Mouse (Mus musculus) lung, postnatal 10 days (tissue): ENCODE measurements at regions not wholly inside any gene's neighbourhood (a gene's known extent, or its start where the extent isn't known, plus 50 kb on each side); places are given as distances from the start of the nearest gene placed in this dataset.

Experiments
- DNase-seq: peaks from one replicate; pipeline ENCODE4 v3.0.0; 2021

GRCm38 (mm10) chr10:124320191-124321110 lies 1056.7 kb downstream of the Fam19a2 start:
- DNase-seq = peak; percentile 6

GRCm38 (mm10) chr10:124332491-124332890 lies 1056.8 kb downstream of the Slc16a7 start:
- DNase-seq = no peak

DNA sequence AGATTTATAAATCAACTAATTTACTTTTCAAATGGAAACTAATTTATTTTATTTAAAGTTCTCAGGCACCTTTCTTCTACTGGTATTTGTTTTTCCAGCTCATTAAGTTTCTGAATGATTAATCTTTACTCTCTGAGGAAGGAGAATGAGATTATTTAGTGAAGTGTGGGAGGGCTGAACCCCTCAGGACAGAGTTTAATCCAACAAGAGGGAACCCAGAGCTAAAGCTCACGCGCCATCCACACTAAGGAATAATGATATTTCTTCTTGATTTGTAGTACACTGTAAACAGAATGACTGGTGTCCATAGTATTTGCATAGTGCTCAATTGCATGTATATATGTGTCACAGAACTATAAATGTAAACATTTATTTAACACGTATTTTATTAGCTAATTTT lies 1050.3 kb downstream of the Slc16a7 start:
- DNase-seq = no peak

GRCm38 (mm10) chr10:124349300-124349699 lies 1040.0 kb downstream of the Slc16a7 start:
- DNase-seq = peak; percentile 69

- DNase-seq = no peak
These were observed 1026.5 kb downstream of the Slc16a7 start for GRCm38 (mm10) chr10:124362795-124363194.

DNA sequence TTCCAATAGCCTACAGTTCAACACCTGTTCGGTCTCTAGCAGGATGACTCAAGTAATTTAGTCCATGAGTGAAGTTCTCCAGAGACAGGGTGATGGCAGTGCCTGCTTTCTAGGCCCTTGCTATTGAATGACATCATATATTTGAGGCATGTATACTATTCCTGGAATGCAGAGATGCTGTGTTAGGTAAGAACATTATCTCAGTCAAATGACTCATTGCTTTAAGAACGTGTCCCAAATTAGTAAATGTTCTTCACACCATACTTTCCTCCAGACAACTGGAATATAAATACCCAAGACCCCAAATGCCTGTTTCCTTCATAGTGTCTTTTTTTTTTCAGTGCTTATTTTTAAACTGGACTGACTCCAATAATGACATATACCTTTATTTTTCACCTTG lies 1018.3 kb downstream of the Slc16a7 start:
- no peak for DNase-seq

- no peak for DNase-seq
These were observed 986.6 kb downstream of the Slc16a7 start for GRCm38 (mm10) chr10:124402647-124403046.

GRCm38 (mm10) chr10:124409633-124410032 lies 979.6 kb downstream of the Slc16a7 start:
- no peak for DNase-seq

GRCm38 (mm10) chr10:124416531-124416930 lies 972.7 kb downstream of the Slc16a7 start:
- no peak for DNase-seq

DNA sequence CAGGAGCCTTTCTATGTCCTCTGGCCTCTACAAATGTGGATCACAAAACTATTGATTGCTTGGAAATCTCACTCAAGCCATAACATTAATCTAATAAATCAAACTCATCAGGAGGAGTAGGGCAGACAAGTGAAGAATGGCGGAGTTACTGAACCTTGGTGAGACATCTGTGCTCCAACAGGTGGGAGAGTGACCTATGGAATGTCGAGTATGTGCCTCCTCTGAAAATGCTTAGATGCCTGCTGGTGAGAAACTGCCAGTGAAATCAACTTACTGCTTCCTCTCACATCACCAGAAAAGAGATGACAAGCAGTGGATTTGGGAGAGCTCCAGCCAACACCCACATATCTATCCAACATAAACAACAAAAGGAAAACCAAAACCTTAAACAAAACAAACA lies 965.8 kb downstream of the Slc16a7 start:
- DNase-seq = no peak
